Mouse (Mus musculus) spleen, adult 2 months (tissue): ENCODE data around the gene Npas4. TPM values are rescaled to one million over a fixed set of nuclear protein-coding genes. Genes with fewer than 3 reads are reported as not detected.

Experiments
- DNase-seq, 2 experiments: peaks; one replicate each; pipeline versions ENCODE4 v3.0.0 to v3.0.0-alpha.2; 2012 to 2021; ENCODE audit warnings: low spot score in 2 of 2, low read depth in 1 of 2
- H3K27ac ChIP-seq: fragments of 200-500 bp; 2 replicates; pipeline ENCODE4 v1.5.1; 2012; ENCODE audit warnings: low read length, inconsistent platforms; ENCODE audit not compliant: insufficient read depth
- H3K27me3 ChIP-seq: fragments of 200-500 bp; 2 replicates; pipeline ENCODE4 v1.6.1; 2012; ENCODE audit warnings: mild to moderate bottlenecking, moderate library complexity, low read length, inconsistent platforms; ENCODE audit not compliant: control insufficient read depth, insufficient read depth
- H3K36me3 ChIP-seq: fragments of 200-500 bp; 2 replicates; pipeline ENCODE4 v1.6.1; 2012; ENCODE audit warnings: mild to moderate bottlenecking, low read length, inconsistent platforms; ENCODE audit not compliant: control insufficient read depth, insufficient read depth
- H3K4me1 ChIP-seq: fragments of 200-500 bp; 2 replicates; pipeline ENCODE4 v1.6.1; 2011; ENCODE audit warnings: inconsistent platforms; ENCODE audit not compliant: control insufficient read depth, insufficient read depth, insufficient read length
- H3K4me3 ChIP-seq: fragments of 200-500 bp; 2 replicates; pipeline ENCODE4 v1.5.1; 2011; ENCODE audit warnings: mild to moderate bottlenecking, inconsistent platforms; ENCODE audit not compliant: insufficient read depth, insufficient read length; ENCODE audit errors: extremely low read depth
- CTCF ChIP-seq: fragments of 200-500 bp; IDR thresholded peaks from 2 replicates; pipeline ENCODE4 v1.5.1; 2011; ENCODE audit warnings: mild to moderate bottlenecking, inconsistent platforms; ENCODE audit not compliant: insufficient read depth, insufficient read length, insufficient replicate concordance; ENCODE audit errors: extremely low read depth
- POLR2A ChIP-seq: fragments of 200-500 bp; IDR thresholded peaks from 2 replicates; pipeline ENCODE4 v1.6.1; 2011; ENCODE audit warnings: low read depth, low read length, inconsistent platforms
- WGBS: fragments of 180-500 bp; shearing (Covaris S2); methylation state at CpG from one replicate; pipeline ENCODE4 v1.1.7; 2018; 5-methylcytosine and 5-hydroxymethylcytosine counted together
- polyA plus RNA-seq: library from polyadenylated mRNA; depleted of rRNA; stranded (reverse); fragments of >200 nt; gene quantifications from 2 replicates; pipeline ENCODE4 v1.2.3, GENCODE M21; 2012

Npas4 gene
- polyA plus RNA-seq, 1 experiment, result 1.1 TPM

- DNase-seq, result no peak
- Histone ChIP-seq H3K4me1 (peaks cover 6% of the 10 kb centered on the region; the same call in 1 of the 2 replicates), H3K4me3 (no peak overlapping the region), H3K36me3 (peaks cover 2% of the 10 kb centered on the region; the same call in 1 of the 2 replicates), H3K27ac (no peak overlapping the region), H3K27me3 (no peaks in the 10 kb centered on the region)
- no peak for TF ChIP-seq CTCF
- TF ChIP-seq POLR2A, result no peak
- 90% methylated on average over 8 of the region's 8 CpGs for WGBS
These were observed 36.0 kb upstream of the Npas4 start for GRCm38 (mm10) chr19:5026111-5026510.

- peak; percentile 73 to 89 for DNase-seq
- peak within 1 kb of the TSS; percentile 73 for H3K4me3 ChIP-seq
- H3K4me1 ChIP-seq, result peaks cover 6% of the 10 kb centered on the region; the same call in 1 of the 2 replicates
- H3K36me3 ChIP-seq, result no peaks in the 10 kb centered on the region
- H3K27ac ChIP-seq, result peak within 1 kb of the TSS; percentile 91
- WGBS, result under 1% methylated on average over 61 of the region's 62 CpGs
- H3K27me3 ChIP-seq, result no peaks in the 10 kb centered on the region
- no peak for TF ChIP-seq CTCF
- peak; percentile 95 for TF ChIP-seq POLR2A
These were observed 33.7 kb upstream of the Npas4 start, which contains the start of gene Slc29a2 for GRCm38 (mm10) chr19:5023621-5024479. Gene Slc29a2 (plus strand): TSS chr19:5023860.

- no peak for DNase-seq
- Histone ChIP-seq H3K27me3 (no peaks in the 10 kb centered on the region), H3K36me3 (no peaks in the 10 kb centered on the region), H3K27ac (no peak overlapping the region), H3K4me1 (peaks cover 6% of the 10 kb centered on the region; the same call in 1 of the 2 replicates), H3K4me3 (no peak overlapping the region)
- no peak for TF ChIP-seq CTCF
- TF ChIP-seq POLR2A, result no peak
- 82% methylated on average over 2 of the region's 2 CpGs for WGBS
These were observed 31.3 kb upstream of the Npas4 start for GRCm38 (mm10) chr19:5021416-5021815.

GRCm38 (mm10) chr19:5018191-5018590 lies 28.1 kb upstream of the Npas4 start:
- WGBS, result 71% methylated on average over 3 of the region's 3 CpGs
- no peaks in the 10 kb centered on the region for H3K4me1 ChIP-seq
- no peak overlapping the region for H3K27ac ChIP-seq
- no peak for DNase-seq
- no peak overlapping the region for H3K4me3 ChIP-seq
- H3K27me3 ChIP-seq, result no peaks in the 10 kb centered on the region
- TF ChIP-seq POLR2A (no peak), CTCF (no peak)
- no peaks in the 10 kb centered on the region for H3K36me3 ChIP-seq

- no peaks in the 10 kb centered on the region for H3K27me3 ChIP-seq
- no peaks in the 10 kb centered on the region for H3K36me3 ChIP-seq
- DNase-seq, result no peak
- 89% methylated on average over 4 of the region's 4 CpGs for WGBS
- TF ChIP-seq CTCF, result no peak
- no peak for TF ChIP-seq POLR2A
- H3K4me3 ChIP-seq, result no peak overlapping the region
- no peak overlapping the region for H3K27ac ChIP-seq
- no peaks in the 10 kb centered on the region for H3K4me1 ChIP-seq
These were observed 27.5 kb upstream of the Npas4 start for GRCm38 (mm10) chr19:5017611-5018010.

GRCm38 (mm10) chr19:5016782-5017181 lies 26.7 kb upstream of the Npas4 start:
- peak; percentile 76; the same call in 1 of the 2 replicates for TF ChIP-seq CTCF
- TF ChIP-seq POLR2A, result no peak
- Histone ChIP-seq H3K27me3 (no peaks in the 10 kb centered on the region), H3K27ac (no peak overlapping the region), H3K4me1 (no peaks in the 10 kb centered on the region), H3K36me3 (no peaks in the 10 kb centered on the region), H3K4me3 (no peak overlapping the region)
- DNase-seq, result peak; percentile 55 to 73
- WGBS, result 22% methylated on average over 12 of the region's 12 CpGs
